Mouse (Mus musculus): Measurements from ENCODE around the gene Cldn10.

DNA sequence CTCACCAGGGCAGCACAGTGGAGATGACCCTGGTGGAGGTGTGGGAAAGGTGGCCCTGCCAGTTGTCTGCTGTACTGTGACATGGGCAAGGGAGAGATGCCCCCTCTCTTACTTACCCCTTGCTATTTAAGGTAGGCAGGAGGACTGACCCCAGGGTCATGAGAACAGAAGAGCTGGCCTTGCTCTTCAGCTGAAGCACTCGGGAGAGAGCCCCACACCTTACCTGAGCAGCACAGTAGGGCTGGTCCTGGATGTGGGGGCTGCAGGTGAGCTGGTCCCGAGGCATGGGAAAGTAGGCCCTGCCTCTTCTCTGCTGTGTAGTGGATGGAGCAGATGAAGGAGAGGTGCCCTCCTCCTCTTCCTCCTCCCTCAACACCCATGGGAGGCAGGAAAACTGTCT lies 11.3 kb upstream of the Cldn10 start:
- TF ChIP-seq TAL1 (conservative IDR thresholded peaks at IDR 0.05; ENCODE audit: low read depth, low read length) (no peak), CTCF (IDR thresholded peaks at IDR 0.05; ENCODE audit: low read depth, low read length) (no peak)
